Mouse (Mus musculus): Measurements from ENCODE around the gene Hoxb4. TPM values are rescaled to one million over a fixed set of nuclear protein-coding genes. Genes with fewer than 3 reads are reported as not detected.

The Hoxb4 gene
- polyA plus RNA-seq, 1 experiment from 2014 or later, result 0.77 TPM

DNA sequence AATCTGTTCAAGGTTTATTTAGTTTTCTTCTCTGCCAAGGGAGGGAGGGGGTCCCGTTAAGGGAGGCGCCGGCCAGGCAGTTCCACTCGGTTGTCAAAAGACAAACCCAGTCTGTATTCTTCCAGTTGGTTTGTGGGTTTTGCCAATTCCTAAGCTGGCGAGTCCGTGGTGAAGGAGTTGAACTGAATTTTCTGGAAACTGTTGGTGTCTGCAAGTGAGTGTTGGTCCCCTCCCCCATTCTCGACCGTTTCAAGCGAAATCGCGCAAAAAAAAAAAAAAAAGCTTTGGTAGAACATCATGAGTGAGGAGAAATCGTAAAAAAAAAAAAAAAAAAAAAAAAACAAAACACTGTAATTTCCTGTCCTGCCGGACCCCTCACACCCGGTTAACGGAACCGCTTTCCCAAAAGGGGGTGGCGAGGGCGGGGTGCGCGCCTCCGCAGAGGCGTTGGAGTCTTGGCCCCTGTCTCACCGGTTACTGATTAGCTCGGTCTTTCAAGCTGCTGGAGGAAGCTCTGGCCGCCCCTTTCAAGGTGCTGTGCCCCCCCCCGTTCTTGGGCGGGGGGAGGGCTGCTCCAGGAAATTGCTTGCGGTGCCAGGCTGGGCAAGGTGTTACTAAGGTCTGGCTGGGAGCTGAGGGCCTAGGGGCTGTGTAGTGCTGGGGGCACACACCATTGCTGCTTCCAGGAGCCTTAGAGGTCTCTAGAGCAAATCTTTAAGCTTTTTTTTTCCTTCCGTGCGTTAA is 22.8 kb upstream of the Hoxb4 start:
- no peak overlapping the region for H3K4me2 ChIP-seq
- H3K4me3 ChIP-seq (ENCODE audit: low read depth, low read length), result no peak overlapping the region
- WGBS (ENCODE audit: insufficient replicate concordance), result under 1% methylated on average over 30 of the region's 30 CpGs

DNA sequence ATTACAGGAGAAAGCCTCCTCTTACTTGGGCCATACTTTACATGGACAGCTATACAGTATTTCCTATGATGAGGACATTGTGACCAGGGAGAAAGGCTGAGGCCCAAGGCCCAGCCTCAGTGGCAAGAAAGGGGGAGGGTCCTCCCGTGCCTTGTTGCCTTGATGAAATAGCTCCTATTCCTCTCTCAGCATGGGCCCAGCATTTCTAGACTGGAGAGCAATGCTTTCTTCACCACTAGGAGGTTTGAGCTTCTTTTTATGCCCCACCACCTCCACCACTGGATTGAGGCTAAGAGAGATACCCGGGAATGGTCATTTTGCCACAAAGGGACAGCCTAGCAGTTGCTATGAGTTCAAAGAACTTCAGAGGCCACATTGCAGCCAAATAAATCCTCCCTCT is 21.1 kb upstream of the Hoxb4 start:
- no peak overlapping the region for H3K9ac ChIP-seq (ENCODE audit: low read depth, low read length)
- no peak for ATAC-seq (replicated peaks; ENCODE audit: insufficient number of reproducible peaks, low FRiP score, low TSS enrichment)
- H3K27me3 ChIP-seq (ENCODE audit: control insufficient read depth, insufficient read depth, low read length), result peaks cover 100% of the 10 kb centered on the region
- H3K4me1 ChIP-seq (ENCODE audit: control insufficient read depth, insufficient read depth, low read length), result peaks cover 12% of the 10 kb centered on the region
- no peaks in the 10 kb centered on the region for H3K9me3 ChIP-seq (replicated peaks; ENCODE audit: control insufficient read depth, low read length)
- no peak overlapping the region for H3K27ac ChIP-seq (ENCODE audit: low read depth, low read length)
- no peak overlapping the region for H3K4me2 ChIP-seq
- H3K4me3 ChIP-seq (ENCODE audit: low read depth, low read length), result no peak overlapping the region
- H3K36me3 ChIP-seq (ENCODE audit: control insufficient read depth, insufficient read depth, low read length), result no peaks in the 10 kb centered on the region
- 0% methylated on average over 2 of the region's 2 CpGs for WGBS (ENCODE audit: insufficient replicate concordance)

More for the DNA sequence above, 22.8 kb upstream of the Hoxb4 start:
- Histone ChIP-seq H3K27ac (ENCODE audit: low read depth, low read length) (no peak overlapping the region), H3K27me3 (ENCODE audit: control insufficient read depth, insufficient read depth, low read length) (peaks cover 97% of the 10 kb centered on the region), H3K9me3 (replicated peaks; ENCODE audit: control insufficient read depth, low read length) (no peaks in the 10 kb centered on the region), H3K36me3 (ENCODE audit: control insufficient read depth, insufficient read depth, low read length) (no peaks in the 10 kb centered on the region), H3K4me1 (ENCODE audit: control insufficient read depth, insufficient read depth, low read length) (peaks cover 6% of the 10 kb centered on the region), H3K9ac (ENCODE audit: low read depth, low read length) (no peak overlapping the region)
- ATAC-seq (replicated peaks; ENCODE audit: insufficient number of reproducible peaks, low FRiP score, low TSS enrichment), result no peak

DNA sequence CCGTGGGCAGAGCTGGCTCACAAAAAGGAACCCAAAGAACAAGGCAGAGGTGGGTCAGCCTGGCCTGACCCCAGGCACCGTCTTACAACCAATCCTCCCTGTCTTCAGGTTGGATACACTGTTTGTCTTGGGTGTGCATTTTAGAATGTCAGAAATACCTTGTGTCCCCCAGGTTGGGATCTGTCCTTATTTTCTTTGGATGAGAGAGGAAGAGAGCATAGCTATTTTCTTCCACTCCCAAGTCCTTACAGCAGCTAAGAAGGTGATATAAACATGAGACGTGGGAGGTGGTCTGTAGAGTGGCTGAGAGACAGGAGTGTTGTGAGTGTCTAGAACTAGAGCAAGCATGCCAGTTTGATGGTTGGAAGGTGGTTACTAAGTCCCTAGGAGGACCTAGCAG is 20.6 kb upstream of the Hoxb4 start:
- Histone ChIP-seq H3K27me3 (ENCODE audit: control insufficient read depth, insufficient read depth, low read length) (peaks cover 100% of the 10 kb centered on the region), H3K4me3 (ENCODE audit: low read depth, low read length) (no peak overlapping the region), H3K9ac (ENCODE audit: low read depth, low read length) (no peak overlapping the region), H3K9me3 (replicated peaks; ENCODE audit: control insufficient read depth, low read length) (no peaks in the 10 kb centered on the region), H3K27ac (ENCODE audit: low read depth, low read length) (no peak overlapping the region), H3K4me2 (no peak overlapping the region), H3K36me3 (ENCODE audit: control insufficient read depth, insufficient read depth, low read length) (no peaks in the 10 kb centered on the region), H3K4me1 (ENCODE audit: control insufficient read depth, insufficient read depth, low read length) (peaks cover 12% of the 10 kb centered on the region)
- WGBS (ENCODE audit: insufficient replicate concordance), result 5% methylated on average over 3 of the region's 3 CpGs
- ATAC-seq (replicated peaks; ENCODE audit: insufficient number of reproducible peaks, low FRiP score, low TSS enrichment), result no peak

DNA sequence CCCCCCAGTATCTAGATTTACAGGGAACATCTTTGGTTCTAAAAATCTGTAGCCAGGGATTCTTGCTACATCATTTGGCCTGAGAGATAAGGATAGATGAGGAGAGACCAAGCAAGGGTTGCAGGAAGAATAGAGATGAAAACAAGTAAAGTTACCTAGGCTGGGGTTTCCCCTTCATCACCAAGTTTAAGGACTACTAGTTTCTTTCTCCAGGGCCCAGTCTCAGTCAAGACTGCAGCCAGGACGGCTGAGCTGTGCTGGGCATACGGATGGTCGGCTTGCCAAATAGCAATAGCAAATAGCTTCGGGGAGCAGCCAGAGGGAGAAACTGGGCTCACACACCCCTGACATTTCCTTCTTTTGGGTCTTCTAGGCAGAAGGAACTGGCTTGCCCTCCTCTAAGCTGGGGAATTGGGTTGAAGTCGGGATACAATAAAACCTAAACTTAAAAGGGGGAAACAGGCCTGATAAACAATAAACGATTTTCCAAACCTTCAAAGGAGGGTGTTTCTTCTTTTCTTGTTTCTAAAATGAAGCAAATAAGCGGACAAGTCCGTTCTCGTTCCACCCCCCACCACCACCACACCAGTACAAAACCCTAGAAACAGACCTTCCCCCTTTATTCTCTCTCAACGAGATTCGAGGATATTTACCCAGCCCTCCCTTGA is 20.0 kb upstream of the Hoxb4 start:
- no peak for ATAC-seq (replicated peaks; ENCODE audit: insufficient number of reproducible peaks, low FRiP score, low TSS enrichment)
- H3K27ac ChIP-seq (ENCODE audit: low read depth, low read length), result no peak overlapping the region
- no peaks in the 10 kb centered on the region for H3K36me3 ChIP-seq (ENCODE audit: control insufficient read depth, insufficient read depth, low read length)
- H3K4me1 ChIP-seq (ENCODE audit: control insufficient read depth, insufficient read depth, low read length), result peaks cover 12% of the 10 kb centered on the region
- H3K27me3 ChIP-seq (ENCODE audit: control insufficient read depth, insufficient read depth, low read length), result peaks cover 100% of the 10 kb centered on the region
- H3K4me2 ChIP-seq, result no peak overlapping the region
- H3K9me3 ChIP-seq (replicated peaks; ENCODE audit: control insufficient read depth, low read length), result no peaks in the 10 kb centered on the region
- WGBS (ENCODE audit: insufficient replicate concordance), result 4% methylated on average over 11 of the region's 11 CpGs
- H3K9ac ChIP-seq (ENCODE audit: low read depth, low read length), result no peak overlapping the region
- H3K4me3 ChIP-seq (ENCODE audit: low read depth, low read length), result no peak overlapping the region

DNA sequence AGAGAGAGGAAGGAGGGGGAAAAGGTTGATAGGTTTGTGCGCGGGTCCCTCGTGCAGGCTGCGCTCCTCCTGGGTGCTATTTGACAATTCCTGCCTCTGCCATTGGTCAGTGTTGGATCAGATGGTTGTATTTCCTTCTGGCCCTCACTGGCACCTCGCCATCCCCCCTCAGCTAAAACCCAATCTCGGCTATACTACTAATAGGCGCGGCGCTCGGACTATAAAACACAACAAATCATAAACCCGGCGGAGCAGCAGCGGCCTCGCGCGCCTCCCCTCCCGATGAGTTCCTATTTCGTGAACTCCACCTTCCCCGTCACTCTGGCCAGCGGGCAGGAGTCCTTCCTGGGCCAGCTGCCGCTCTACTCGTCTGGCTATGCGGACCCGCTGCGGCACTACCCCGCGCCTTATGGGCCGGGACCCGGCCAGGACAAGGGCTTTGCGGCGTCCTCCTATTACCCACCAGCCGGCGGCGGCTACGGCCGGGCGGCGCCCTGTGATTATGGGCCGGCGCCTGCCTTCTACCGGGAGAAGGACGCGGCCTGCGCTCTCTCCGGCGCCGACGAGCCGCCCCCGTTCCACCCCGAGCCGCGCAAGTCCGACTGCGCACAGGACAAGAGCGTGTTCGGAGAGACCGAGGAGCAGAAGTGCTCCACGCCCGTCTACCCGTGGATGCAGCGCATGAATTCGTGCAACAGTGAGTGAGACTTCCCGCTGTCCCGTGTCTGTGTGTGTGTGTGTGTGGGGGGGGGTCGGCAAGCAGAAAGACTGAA is 19.0 kb upstream of the Hoxb4 start:
- H3K4me1 ChIP-seq (ENCODE audit: control insufficient read depth, insufficient read depth, low read length), result peaks cover 12% of the 10 kb centered on the region
- WGBS (ENCODE audit: insufficient replicate concordance), result under 1% methylated on average over 66 of the region's 66 CpGs
- no peak for ATAC-seq (replicated peaks; ENCODE audit: insufficient number of reproducible peaks, low FRiP score, low TSS enrichment)

DNA sequence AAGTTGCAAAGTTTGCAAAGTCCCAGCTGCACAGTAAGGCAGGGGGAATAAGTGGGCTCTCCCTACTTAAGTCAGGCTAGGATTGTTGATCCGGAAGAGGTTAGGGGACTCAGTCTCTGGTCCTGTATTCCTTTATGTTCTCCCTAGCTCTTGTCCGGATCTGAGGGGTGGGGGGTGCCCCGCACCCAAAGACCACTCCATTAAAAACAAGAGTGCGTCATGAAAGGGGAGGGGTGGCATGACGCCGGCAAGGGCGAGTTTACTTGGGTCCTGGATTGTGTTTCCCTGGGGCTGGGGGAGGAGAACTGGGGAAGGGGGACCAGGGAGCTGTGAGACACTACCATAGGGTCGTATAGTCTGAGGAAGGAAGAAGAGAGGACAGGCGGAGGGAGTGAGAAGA is 18.3 kb upstream of the Hoxb4 start:
- Histone ChIP-seq H3K4me3 (ENCODE audit: low read depth, low read length) (no peak overlapping the region), H3K4me1 (ENCODE audit: control insufficient read depth, insufficient read depth, low read length) (peaks cover 12% of the 10 kb centered on the region), H3K36me3 (ENCODE audit: control insufficient read depth, insufficient read depth, low read length) (no peaks in the 10 kb centered on the region), H3K27ac (ENCODE audit: low read depth, low read length) (no peak overlapping the region), H3K27me3 (ENCODE audit: control insufficient read depth, insufficient read depth, low read length) (peaks cover 100% of the 10 kb centered on the region), H3K9ac (ENCODE audit: low read depth, low read length) (no peak overlapping the region), H3K9me3 (replicated peaks; ENCODE audit: control insufficient read depth, low read length) (no peaks in the 10 kb centered on the region), H3K4me2 (peak overlapping the region; percentile 32; the same call in 1 of the 2 replicates)
- whole genome bisulfite sequencing (ENCODE audit: insufficient replicate concordance), result under 1% methylated on average over 9 of the region's 9 CpGs
- ATAC-seq (replicated peaks; ENCODE audit: insufficient number of reproducible peaks, low FRiP score, low TSS enrichment), result no peak

More for the DNA sequence above, 19.0 kb upstream of the Hoxb4 start:
- H3K9ac ChIP-seq (ENCODE audit: low read depth, low read length), result 0 out of 2 replicates have a peak overlapping the region, but pooled peaks have one; percentile 5
- peak overlapping the region; percentile 54 for H3K4me2 ChIP-seq
- H3K4me3 ChIP-seq (ENCODE audit: low read depth, low read length), result peak overlapping the region; percentile 32
- H3K9me3 ChIP-seq (replicated peaks; ENCODE audit: control insufficient read depth, low read length), result no peaks in the 10 kb centered on the region
- no peaks in the 10 kb centered on the region for H3K36me3 ChIP-seq (ENCODE audit: control insufficient read depth, insufficient read depth, low read length)
- no peak overlapping the region for H3K27ac ChIP-seq (ENCODE audit: low read depth, low read length)
- peaks cover 100% of the 10 kb centered on the region for H3K27me3 ChIP-seq (ENCODE audit: control insufficient read depth, insufficient read depth, low read length)

DNA sequence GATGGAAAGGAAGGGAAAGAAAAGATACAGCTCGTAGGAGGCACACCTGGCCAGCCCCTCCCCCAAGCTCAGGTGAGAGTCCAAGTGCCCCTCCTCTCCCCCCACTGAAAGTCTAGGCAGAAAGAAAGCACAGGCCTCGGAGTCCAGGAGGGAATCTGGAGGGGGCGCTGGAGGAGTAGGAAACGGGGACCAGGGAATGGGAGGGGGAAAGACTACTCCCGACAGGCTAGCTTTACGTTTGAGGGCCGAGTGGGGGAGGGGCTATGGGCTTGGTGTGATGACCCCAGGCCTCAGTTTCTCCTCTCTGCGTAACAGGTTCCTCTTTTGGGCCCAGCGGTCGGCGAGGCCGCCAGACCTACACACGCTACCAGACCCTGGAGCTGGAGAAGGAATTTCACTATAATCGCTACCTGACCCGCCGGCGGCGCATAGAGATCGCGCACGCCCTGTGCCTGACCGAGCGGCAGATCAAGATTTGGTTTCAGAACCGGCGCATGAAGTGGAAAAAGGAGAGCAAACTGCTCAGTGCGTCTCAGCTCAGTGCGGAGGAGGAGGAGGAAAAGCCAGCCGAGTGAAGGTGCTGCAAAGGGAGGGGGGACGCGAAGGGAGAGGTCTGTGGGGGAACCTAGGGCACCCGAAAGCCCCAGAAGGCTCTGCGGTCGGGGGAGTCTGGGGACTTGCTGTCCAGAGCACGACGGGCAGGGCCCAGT is 17.6 kb upstream of the Hoxb4 start:
- no peaks in the 10 kb centered on the region for H3K36me3 ChIP-seq (ENCODE audit: control insufficient read depth, insufficient read depth, low read length)
- 2% methylated on average over 34 of the region's 35 CpGs for WGBS (ENCODE audit: insufficient replicate concordance)
- peaks cover 9% of the 10 kb centered on the region for H3K4me1 ChIP-seq (ENCODE audit: control insufficient read depth, insufficient read depth, low read length)
- H3K4me3 ChIP-seq (ENCODE audit: low read depth, low read length), result peak overlapping the region; percentile 26
- H3K9me3 ChIP-seq (replicated peaks; ENCODE audit: control insufficient read depth, low read length), result no peaks in the 10 kb centered on the region
- peaks cover 100% of the 10 kb centered on the region for H3K27me3 ChIP-seq (ENCODE audit: control insufficient read depth, insufficient read depth, low read length)
- ATAC-seq (replicated peaks; ENCODE audit: insufficient number of reproducible peaks, low FRiP score, low TSS enrichment), result no peak
- no peak overlapping the region for H3K9ac ChIP-seq (ENCODE audit: low read depth, low read length)
- peak overlapping the region; percentile 32 for H3K4me2 ChIP-seq
- H3K27ac ChIP-seq (ENCODE audit: low read depth, low read length), result no peak overlapping the region

DNA sequence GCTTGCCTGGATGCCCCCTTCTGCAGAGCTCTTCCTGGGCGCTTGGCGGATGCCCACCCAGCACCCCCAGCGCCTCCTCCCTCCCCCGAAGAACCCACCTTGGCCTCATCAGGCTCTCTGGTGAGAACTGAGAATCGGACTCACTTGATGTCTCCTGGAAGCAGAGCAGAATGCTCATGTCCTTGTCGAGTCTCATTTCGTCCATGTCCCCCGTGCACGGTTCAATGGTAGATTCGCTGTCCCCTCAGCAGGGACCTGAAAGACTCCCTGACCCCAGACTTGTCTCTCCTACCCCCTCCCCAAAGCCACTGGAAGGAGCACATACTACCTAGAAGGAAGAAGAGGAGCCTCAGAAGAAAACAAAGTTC is 17.0 kb upstream of the Hoxb4 start:
- H3K9ac ChIP-seq (ENCODE audit: low read depth, low read length), result no peak overlapping the region
- H3K27me3 ChIP-seq (ENCODE audit: control insufficient read depth, insufficient read depth, low read length), result peaks cover 100% of the 10 kb centered on the region
- H3K4me2 ChIP-seq, result peak overlapping the region; percentile 32
- 4% methylated on average over 7 of the region's 10 CpGs for WGBS (ENCODE audit: insufficient replicate concordance)
- no peaks in the 10 kb centered on the region for H3K9me3 ChIP-seq (replicated peaks; ENCODE audit: control insufficient read depth, low read length)
- peak overlapping the region; percentile 26; the same call in 1 of the 2 replicates for H3K4me3 ChIP-seq (ENCODE audit: low read depth, low read length)
- no peak for ATAC-seq (replicated peaks; ENCODE audit: insufficient number of reproducible peaks, low FRiP score, low TSS enrichment)
- no peaks in the 10 kb centered on the region for H3K36me3 ChIP-seq (ENCODE audit: control insufficient read depth, insufficient read depth, low read length)
- H3K4me1 ChIP-seq (ENCODE audit: control insufficient read depth, insufficient read depth, low read length), result peaks cover 9% of the 10 kb centered on the region; the same call in 1 of the 2 replicates
- H3K27ac ChIP-seq (ENCODE audit: low read depth, low read length), result no peak overlapping the region
